Mouse (Mus musculus): ENCODE data around the gene Tspo. TPM values are rescaled to one million over a fixed set of nuclear protein-coding genes. Genes with fewer than 3 reads are reported as not detected.

Tspo gene
- polyA plus RNA-seq, 1 experiment from 2014 or later: 10.1 TPM

DNA sequence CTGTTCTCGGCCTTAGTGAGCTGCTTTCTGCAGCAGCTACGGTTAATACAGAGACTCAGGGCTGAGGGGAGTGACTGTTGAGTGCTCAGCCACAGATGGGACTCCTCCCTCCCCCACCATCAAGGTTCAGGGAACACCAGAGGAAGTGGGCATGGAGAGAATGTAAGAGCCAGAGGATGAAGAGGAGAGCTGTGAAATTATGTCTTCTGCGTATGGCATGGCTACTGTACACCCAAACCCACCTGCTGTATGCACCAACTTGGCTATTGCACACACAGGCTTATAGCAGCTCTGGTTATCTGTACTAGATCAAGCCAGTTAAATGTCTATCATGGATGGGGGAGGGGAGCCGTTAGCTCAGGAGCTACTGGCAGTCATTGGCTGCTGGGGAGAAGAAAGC is 37.8 kb downstream of the Tspo start:
- H3K4me1 ChIP-seq (replicated peaks; ENCODE audit: control insufficient read depth, insufficient read depth, low read length): no peaks in the 10 kb centered on the region
- ATAC-seq: no peak
- H3K9me3 ChIP-seq (ENCODE audit: control insufficient read depth, low read length): no peaks in the 10 kb centered on the region
- H3K4me3 ChIP-seq (replicated peaks; ENCODE audit: low read length): no peak overlapping the region
- H3K9ac ChIP-seq (replicated peaks; ENCODE audit: low read depth, low read length): no peak overlapping the region
- no peak overlapping the region for H3K4me2 ChIP-seq (ENCODE audit: low read length)
- H3K27ac ChIP-seq (ENCODE audit: low read length): no peak overlapping the region
- no peaks in the 10 kb centered on the region for H3K36me3 ChIP-seq (ENCODE audit: control insufficient read depth, insufficient read depth)
- WGBS: 76% methylated on average over 4 of the region's 4 CpGs
- H3K27me3 ChIP-seq (replicated peaks; ENCODE audit: control insufficient read depth, insufficient read depth, low read length): no peaks in the 10 kb centered on the region

DNA sequence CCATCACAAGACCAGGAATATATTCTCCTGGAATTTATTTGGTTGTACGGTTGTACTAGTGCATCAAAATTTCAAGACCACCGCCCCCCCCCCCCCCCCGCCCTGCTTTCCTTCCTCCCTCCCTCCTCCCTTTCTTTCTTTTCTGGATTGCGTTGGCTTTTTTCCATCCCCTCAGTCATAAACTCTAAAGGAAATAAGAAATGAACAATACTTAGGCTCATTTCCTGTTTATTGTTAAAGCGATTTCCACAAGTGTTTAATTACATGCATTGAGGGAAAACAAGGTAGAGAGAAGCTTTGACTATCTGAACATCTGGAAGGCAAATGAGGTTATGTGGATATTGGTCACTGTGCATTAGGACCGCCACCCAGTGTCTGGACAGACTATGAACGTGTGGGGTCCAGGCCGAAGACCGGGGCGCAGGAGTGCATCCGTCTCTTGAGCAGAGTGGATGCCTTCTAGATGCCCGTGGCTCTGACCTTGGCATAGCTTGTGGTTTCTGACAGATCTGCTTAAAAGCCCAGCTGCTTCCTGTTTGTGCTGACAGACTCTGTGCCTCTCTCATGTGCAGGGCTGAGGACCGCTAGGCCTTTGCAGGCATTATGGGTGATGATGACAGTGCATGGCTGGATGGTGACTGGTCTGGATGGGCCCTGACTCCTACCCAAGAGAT is 39.1 kb downstream of the Tspo start:
- ATAC-seq: no peak
- 84% methylated on average over 13 of the region's 13 CpGs for WGBS
- Histone ChIP-seq H3K4me3 (replicated peaks; ENCODE audit: low read length) (no peak overlapping the region), H3K9me3 (ENCODE audit: control insufficient read depth, low read length) (no peaks in the 10 kb centered on the region), H3K27ac (ENCODE audit: low read length) (no peak overlapping the region), H3K9ac (replicated peaks; ENCODE audit: low read depth, low read length) (no peak overlapping the region), H3K36me3 (ENCODE audit: control insufficient read depth, insufficient read depth) (no peaks in the 10 kb centered on the region), H3K4me2 (ENCODE audit: low read length) (no peak overlapping the region), H3K27me3 (replicated peaks; ENCODE audit: control insufficient read depth, insufficient read depth, low read length) (no peaks in the 10 kb centered on the region), H3K4me1 (replicated peaks; ENCODE audit: control insufficient read depth, insufficient read depth, low read length) (no peaks in the 10 kb centered on the region)

DNA sequence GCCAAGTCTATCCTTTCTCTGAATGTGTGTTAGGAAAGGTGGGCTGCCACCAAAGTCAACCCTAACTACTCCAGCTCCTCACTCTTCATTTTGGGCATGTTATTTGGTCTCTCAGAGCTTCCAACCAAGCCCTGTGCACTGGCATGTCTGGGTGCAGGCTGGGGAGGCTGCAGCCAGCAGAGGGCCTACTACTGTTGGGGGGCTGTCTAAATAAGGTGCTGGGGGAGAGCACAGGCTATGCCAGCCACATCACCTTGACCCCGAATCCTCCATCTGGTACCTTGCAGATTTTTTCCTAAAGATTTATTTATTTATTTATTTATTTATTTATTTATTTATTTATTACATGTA is 39.6 kb downstream of the Tspo start:
- no peak overlapping the region for H3K4me3 ChIP-seq (replicated peaks; ENCODE audit: low read length)
- H3K27me3 ChIP-seq (replicated peaks; ENCODE audit: control insufficient read depth, insufficient read depth, low read length): no peaks in the 10 kb centered on the region
- H3K27ac ChIP-seq (ENCODE audit: low read length): no peak overlapping the region
- no peak for ATAC-seq
- 100% methylated on average over 1 of the region's 1 CpGs for WGBS
- H3K36me3 ChIP-seq (ENCODE audit: control insufficient read depth, insufficient read depth): no peaks in the 10 kb centered on the region
- no peaks in the 10 kb centered on the region for H3K4me1 ChIP-seq (replicated peaks; ENCODE audit: control insufficient read depth, insufficient read depth, low read length)
- H3K9ac ChIP-seq (replicated peaks; ENCODE audit: low read depth, low read length): no peak overlapping the region
- no peak overlapping the region for H3K4me2 ChIP-seq (ENCODE audit: low read length)
- no peaks in the 10 kb centered on the region for H3K9me3 ChIP-seq (ENCODE audit: control insufficient read depth, low read length)

DNA sequence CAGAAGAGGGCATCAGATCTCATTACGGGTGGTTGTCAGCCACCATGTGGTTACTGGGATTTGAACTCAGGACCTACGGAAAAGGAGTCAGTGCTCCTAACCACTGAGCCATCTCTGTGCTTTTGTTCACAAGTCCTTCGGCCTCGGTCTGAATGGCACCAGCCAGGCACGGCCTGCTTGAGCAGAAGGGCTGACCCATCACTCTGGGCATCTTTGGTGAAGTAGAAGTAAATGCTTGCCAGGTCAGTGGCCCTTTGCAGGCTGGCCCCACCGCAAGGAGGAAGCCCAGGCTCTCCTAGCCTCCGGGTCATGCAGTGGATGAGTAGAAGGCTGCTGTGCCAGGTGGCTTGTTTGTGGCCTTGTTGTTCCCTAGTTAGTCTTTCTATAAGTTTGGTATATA is 40.0 kb downstream of the Tspo start:
- ATAC-seq: no peak
- Histone ChIP-seq H3K9ac (replicated peaks; ENCODE audit: low read depth, low read length) (no peak overlapping the region), H3K36me3 (ENCODE audit: control insufficient read depth, insufficient read depth) (no peaks in the 10 kb centered on the region), H3K27ac (ENCODE audit: low read length) (no peak overlapping the region), H3K9me3 (ENCODE audit: control insufficient read depth, low read length) (no peaks in the 10 kb centered on the region), H3K4me3 (replicated peaks; ENCODE audit: low read length) (no peak overlapping the region), H3K4me1 (replicated peaks; ENCODE audit: control insufficient read depth, insufficient read depth, low read length) (no peaks in the 10 kb centered on the region), H3K4me2 (ENCODE audit: low read length) (no peak overlapping the region), H3K27me3 (replicated peaks; ENCODE audit: control insufficient read depth, insufficient read depth, low read length) (no peaks in the 10 kb centered on the region)
- 92% methylated on average over 7 of the region's 7 CpGs for WGBS

DNA sequence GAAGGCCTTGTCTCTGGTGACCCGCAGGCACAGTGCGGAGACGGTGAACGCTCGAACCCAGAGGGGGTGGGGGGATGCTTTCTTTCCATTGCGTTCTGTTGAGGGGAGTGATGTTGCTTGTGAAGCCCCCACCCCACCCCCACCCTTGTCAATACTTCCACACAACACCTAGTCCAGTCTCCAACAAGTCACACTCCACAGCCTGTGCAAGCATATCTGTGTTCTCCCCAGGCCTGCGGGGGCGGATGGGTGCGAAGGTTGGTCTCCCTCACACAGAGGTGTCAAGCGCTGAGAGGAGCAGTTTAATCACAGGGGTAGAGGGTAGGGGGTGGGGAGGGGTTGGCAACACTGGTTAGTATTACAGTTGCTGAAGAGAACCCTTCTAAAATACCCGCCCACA is 42.8 kb downstream of the Tspo start:
- no peak for ATAC-seq

DNA sequence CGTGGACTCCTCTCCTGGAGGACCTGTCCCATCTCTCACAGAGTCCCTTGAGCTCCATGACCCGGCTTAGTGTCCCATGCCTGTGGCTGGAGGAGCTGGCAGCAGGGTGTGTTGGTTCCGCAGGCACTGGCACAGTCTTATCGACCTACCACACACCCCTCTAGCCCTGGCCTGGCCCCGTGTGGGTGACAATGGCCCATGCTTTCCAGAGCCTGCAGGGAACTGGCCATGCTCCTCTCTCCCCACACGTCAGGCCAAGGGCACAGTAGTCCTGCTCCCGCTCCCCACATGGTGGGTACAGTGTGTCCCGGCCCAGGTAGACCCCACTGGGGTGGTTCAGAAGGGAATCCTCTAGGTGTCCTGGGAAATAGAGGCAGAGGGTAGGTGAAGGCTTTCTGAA is 43.3 kb downstream of the Tspo start:
- no peaks in the 10 kb centered on the region for H3K9me3 ChIP-seq (ENCODE audit: control insufficient read depth, low read length)
- no peaks in the 10 kb centered on the region for H3K4me1 ChIP-seq (replicated peaks; ENCODE audit: control insufficient read depth, insufficient read depth, low read length)
- H3K9ac ChIP-seq (replicated peaks; ENCODE audit: low read depth, low read length): no peak overlapping the region
- no peaks in the 10 kb centered on the region for H3K36me3 ChIP-seq (ENCODE audit: control insufficient read depth, insufficient read depth)
- no peak overlapping the region for H3K4me2 ChIP-seq (ENCODE audit: low read length)
- 95% methylated on average over 8 of the region's 8 CpGs for WGBS
- H3K4me3 ChIP-seq (replicated peaks; ENCODE audit: low read length): no peak overlapping the region
- H3K27me3 ChIP-seq (replicated peaks; ENCODE audit: control insufficient read depth, insufficient read depth, low read length): no peaks in the 10 kb centered on the region
- H3K27ac ChIP-seq (ENCODE audit: low read length): no peak overlapping the region
- ATAC-seq: no peak

More for the DNA sequence above, 42.8 kb downstream of the Tspo start:
- Histone ChIP-seq H3K4me1 (replicated peaks; ENCODE audit: control insufficient read depth, insufficient read depth, low read length) (no peaks in the 10 kb centered on the region), H3K36me3 (ENCODE audit: control insufficient read depth, insufficient read depth) (no peaks in the 10 kb centered on the region), H3K4me2 (ENCODE audit: low read length) (no peak overlapping the region), H3K27ac (ENCODE audit: low read length) (no peak overlapping the region), H3K9me3 (ENCODE audit: control insufficient read depth, low read length) (no peaks in the 10 kb centered on the region), H3K27me3 (replicated peaks; ENCODE audit: control insufficient read depth, insufficient read depth, low read length) (no peaks in the 10 kb centered on the region), H3K4me3 (replicated peaks; ENCODE audit: low read length) (no peak overlapping the region), H3K9ac (replicated peaks; ENCODE audit: low read depth, low read length) (no peak overlapping the region)
- 90% methylated on average over 11 of the region's 11 CpGs for WGBS

DNA sequence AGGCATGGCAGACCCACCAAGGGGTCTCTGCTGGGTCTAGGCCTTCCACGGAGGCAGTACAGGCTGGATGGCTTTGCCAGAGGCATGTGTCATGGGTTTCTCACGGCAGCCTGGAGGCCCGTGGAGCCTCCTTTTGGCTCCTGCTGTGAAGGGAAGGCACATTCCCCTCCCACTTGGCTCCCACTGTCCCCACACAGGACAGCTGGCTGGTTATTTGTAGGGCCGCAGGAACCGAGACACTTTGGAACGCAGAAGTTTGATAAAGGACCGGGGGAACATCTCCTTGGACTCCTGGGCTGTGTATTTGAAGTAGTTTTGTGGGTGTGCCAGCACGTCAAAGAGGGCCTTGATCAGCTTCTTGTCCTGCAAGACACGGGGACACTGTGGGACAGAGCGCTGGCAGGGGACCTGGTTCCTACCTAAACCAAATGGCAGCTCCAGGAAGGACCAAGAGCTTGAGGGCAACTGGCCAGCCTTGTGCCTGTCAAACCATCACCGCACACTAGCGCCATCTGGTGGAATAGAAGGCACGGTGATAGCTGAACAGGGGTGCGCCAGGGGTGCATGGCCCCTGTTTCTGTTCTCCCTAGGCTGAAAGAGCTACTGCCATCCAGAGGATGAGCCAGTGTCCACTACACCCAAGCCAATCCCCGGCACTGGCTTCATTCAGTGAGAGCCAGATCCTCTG is 43.9 kb downstream of the Tspo start:
- no peak overlapping the region for H3K4me2 ChIP-seq (ENCODE audit: low read length)
- no peaks in the 10 kb centered on the region for H3K4me1 ChIP-seq (replicated peaks; ENCODE audit: control insufficient read depth, insufficient read depth, low read length)
- no peak for ATAC-seq
- 59% methylated on average over 15 of the region's 15 CpGs for WGBS
- no peak overlapping the region for H3K27ac ChIP-seq (ENCODE audit: low read length)
- H3K9ac ChIP-seq (replicated peaks; ENCODE audit: low read depth, low read length): no peak overlapping the region
- no peak overlapping the region for H3K4me3 ChIP-seq (replicated peaks; ENCODE audit: low read length)
- H3K36me3 ChIP-seq (ENCODE audit: control insufficient read depth, insufficient read depth): no peaks in the 10 kb centered on the region
- H3K27me3 ChIP-seq (replicated peaks; ENCODE audit: control insufficient read depth, insufficient read depth, low read length): no peaks in the 10 kb centered on the region
- H3K9me3 ChIP-seq (ENCODE audit: control insufficient read depth, low read length): no peaks in the 10 kb centered on the region

DNA sequence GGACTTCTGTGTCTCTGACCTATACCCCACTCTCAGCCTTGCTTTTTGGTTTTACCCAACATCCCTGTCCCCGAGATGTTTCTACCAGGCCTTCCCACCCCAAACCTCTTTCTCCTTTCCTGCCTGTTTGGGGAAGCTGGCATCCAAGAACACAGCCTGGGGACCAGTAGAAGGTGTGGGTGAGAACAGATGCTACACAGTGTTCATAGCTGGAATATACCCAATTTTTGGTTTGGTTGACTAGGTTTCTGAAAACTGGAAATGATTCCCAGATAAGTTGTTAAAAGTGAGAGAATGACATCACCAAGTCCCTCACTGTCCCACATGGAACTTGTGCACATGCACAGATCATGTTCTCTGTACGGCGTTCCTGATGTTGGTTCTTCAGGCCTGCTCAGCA is 51.9 kb downstream of the Tspo start:
- no peak overlapping the region for H3K4me2 ChIP-seq (ENCODE audit: low read length)
- no peak overlapping the region for H3K4me3 ChIP-seq (replicated peaks; ENCODE audit: low read length)
- no peaks in the 10 kb centered on the region; the same call in 1 of the 2 replicates for H3K36me3 ChIP-seq (ENCODE audit: control insufficient read depth, insufficient read depth)
- no peak for ATAC-seq
- H3K9me3 ChIP-seq (ENCODE audit: control insufficient read depth, low read length): no peaks in the 10 kb centered on the region
- H3K27ac ChIP-seq (ENCODE audit: low read length): no peak overlapping the region
- WGBS: 88% methylated on average over 3 of the region's 3 CpGs
- H3K27me3 ChIP-seq (replicated peaks; ENCODE audit: control insufficient read depth, insufficient read depth, low read length): no peaks in the 10 kb centered on the region
- no peak overlapping the region for H3K9ac ChIP-seq (replicated peaks; ENCODE audit: low read depth, low read length)
- no peaks in the 10 kb centered on the region for H3K4me1 ChIP-seq (replicated peaks; ENCODE audit: control insufficient read depth, insufficient read depth, low read length)
